In genomic region chr5:96803091-96803490, GRCm38 (mm10) we compare ENCODE assay signal across 12 mouse cellular contexts. TPM values are rescaled to one million over a fixed set of nuclear protein-coding genes. Genes with fewer than 3 reads are reported as not detected.
DNase-seq lines count a peak whose midpoint lies in the region; ATAC-seq and TF ChIP-seq lines count a peak whose summit lies in the region.
"Had no signal": no experiment of that assay in that cellular context is flagged by ENCODE, and none has a peak within 500 bp of the region (broad histone marks: within the 10 kb centered on the region; RNA-seq: fewer than 3 reads in every experiment).

No protein-coding gene starts in this region.

- 32% methylated on average over 3 of the region's 3 CpGs for WGBS in limb, embryonic 13.5 days
- WGBS in limb, embryonic 10.5 days = 53% methylated on average over 3 of the region's 3 CpGs
- WGBS in hindbrain, embryonic 12.5 days = 51% methylated on average over 3 of the region's 3 CpGs
- WGBS in hindbrain, embryonic 14.5 days = 72% methylated on average over 3 of the region's 3 CpGs

- H3K36me3 ChIP-seq in limb, embryonic 13.5 days = no peaks in the 10 kb centered on the region
- H3K36me3 ChIP-seq in limb, embryonic 10.5 days = no peaks in the 10 kb centered on the region
- peaks cover 18% of the 10 kb centered on the region for H3K36me3 ChIP-seq in myocyte (ENCODE audit: control insufficient read depth, insufficient read depth)
- no peaks in the 10 kb centered on the region for H3K36me3 ChIP-seq in hindbrain, embryonic 12.5 days
- no peaks in the 10 kb centered on the region for H3K36me3 ChIP-seq in hindbrain, embryonic 14.5 days (replicated peaks; ENCODE audit: control insufficient read depth, insufficient read depth)

- H3K9me3 ChIP-seq in limb, embryonic 13.5 days = no peaks in the 10 kb centered on the region
- no peaks in the 10 kb centered on the region for H3K9me3 ChIP-seq in limb, embryonic 10.5 days (replicated peaks)
- H3K9me3 ChIP-seq in hindbrain, embryonic 12.5 days (replicated peaks) = no peaks in the 10 kb centered on the region
- no peaks in the 10 kb centered on the region for H3K9me3 ChIP-seq in hindbrain, embryonic 14.5 days (ENCODE audit: control insufficient read depth, low read length)

- no peak overlapping the region for H3K27ac ChIP-seq in limb, embryonic 13.5 days
- H3K27ac ChIP-seq in limb, embryonic 10.5 days = no peak overlapping the region
- H3K27ac ChIP-seq in hindbrain, embryonic 12.5 days = no peak overlapping the region
- no peak overlapping the region for H3K27ac ChIP-seq in hindbrain, embryonic 14.5 days
- H3K27ac ChIP-seq: left cerebral cortex, adult 2 months had no signal

- no peak overlapping the region for H3K4me2 ChIP-seq in limb, embryonic 13.5 days (replicated peaks)
- H3K4me2 ChIP-seq in myocyte (ENCODE audit: low read depth) = peak overlapping the region; percentile 78
- H3K4me2 ChIP-seq in hindbrain, embryonic 12.5 days (replicated peaks) = no peak overlapping the region
- no peak overlapping the region for H3K4me2 ChIP-seq in hindbrain, embryonic 14.5 days (replicated peaks)

- no peaks in the 10 kb centered on the region for H3K27me3 ChIP-seq in limb, embryonic 13.5 days
- H3K27me3 ChIP-seq in limb, embryonic 10.5 days (ENCODE audit: low read depth, poor library complexity, severe bottlenecking) = no peaks in the 10 kb centered on the region
- no peaks in the 10 kb centered on the region for H3K27me3 ChIP-seq in myocyte (ENCODE audit: control insufficient read depth, insufficient read depth, insufficient read length)
- H3K27me3 ChIP-seq in hindbrain, embryonic 12.5 days = no peaks in the 10 kb centered on the region
- no peaks in the 10 kb centered on the region for H3K27me3 ChIP-seq in hindbrain, embryonic 14.5 days (ENCODE audit: control insufficient read depth, insufficient read depth, low read length)

- H3ac ChIP-seq in myocyte (ENCODE audit: control insufficient read depth, insufficient read length) = no peak overlapping the region

- no peak for TF ChIP-seq POLR2A in myocyte (IDR thresholded peaks at IDR 0.05; ENCODE audit: insufficient read length, low read depth)

- H3K4me1 ChIP-seq in limb, embryonic 13.5 days = peaks cover 21% of the 10 kb centered on the region
- H3K4me1 ChIP-seq in limb, embryonic 10.5 days = peaks cover 30% of the 10 kb centered on the region
- H3K4me1 ChIP-seq in hindbrain, embryonic 12.5 days = no peaks in the 10 kb centered on the region
- no peaks in the 10 kb centered on the region for H3K4me1 ChIP-seq in hindbrain, embryonic 14.5 days (replicated peaks; ENCODE audit: control insufficient read depth, insufficient read depth, low read length)

- H3K4me3 ChIP-seq in limb, embryonic 13.5 days = no peak overlapping the region
- no peak overlapping the region for H3K4me3 ChIP-seq in limb, embryonic 10.5 days
- no peak overlapping the region for H3K4me3 ChIP-seq in myocyte
- no peak overlapping the region for H3K4me3 ChIP-seq in hindbrain, embryonic 12.5 days
- no peak overlapping the region for H3K4me3 ChIP-seq in hindbrain, embryonic 14.5 days (replicated peaks; ENCODE audit: low read length)
- H3K4me3 ChIP-seq: left cerebral cortex, adult 2 months had no signal

- ATAC-seq in limb, embryonic 13.5 days (ENCODE audit: low FRiP score, low read depth) = 0 out of 2 replicates have a peak, but pooled peaks have one; percentile 10
- no peak for ATAC-seq in hindbrain, embryonic 12.5 days (ENCODE audit: low FRiP score)
- ATAC-seq in hindbrain, embryonic 14.5 days (ENCODE audit: low FRiP score) = no peak
- ATAC-seq: forebrain, postnatal 0 days had no signal

- no peak overlapping the region for H3K9ac ChIP-seq in limb, embryonic 13.5 days
- no peak overlapping the region for H3K9ac ChIP-seq in hindbrain, embryonic 12.5 days
- no peak overlapping the region for H3K9ac ChIP-seq in hindbrain, embryonic 14.5 days
- H3K9ac ChIP-seq: forebrain, postnatal 0 days had no signal

- no peak for DNase-seq in limb, embryonic 10.5 days (ENCODE audit: low spot score)
- peak; percentile 54 to 60 for DNase-seq in gastrocnemius, adult 8-10 months (ENCODE audit: low spot score in 2 of 2)
- DNase-seq in heart, postnatal 4 days = peak; percentile 68
- DNase-seq in hindbrain, embryonic 14.5 days (ENCODE audit: low spot score) = no peak
- DNase-seq in thymus, adult 18-20 months = no peak
- DNase-seq: cerebellum, postnatal 14 days; forebrain, postnatal 0 days; right cerebral cortex, postnatal 14 days had no signal

- peaks cover 16% of the 10 kb centered on the region for H3K79me2 ChIP-seq in myocyte (ENCODE audit: control insufficient read depth, insufficient read depth)

TF ChIP-seq in myocyte, 11 proteins besides CTCF, POLR2A, EP300 and RAD21:
- no peak for TF ChIP-seq MAX (IDR thresholded peaks at IDR 0.05; ENCODE audit: low read depth)
- TF ChIP-seq POLR2AphosphoS2 (IDR thresholded peaks at IDR 0.05; ENCODE audit: insufficient read length, low read depth) = no peak
- TF ChIP-seq USF1 (IDR thresholded peaks at IDR 0.05; ENCODE audit: low read depth) = no peak

RNA-seq across cellular contexts. Expression of gene Anxa3, which starts 10.0 kb away (rescaled TPM):
- polyA plus RNA-seq in limb, embryonic 13.5 days (2015; fragmentation: Nextera tagmentation; extraction: Ambion mirVana) = 39.3 TPM in 2 replicates
- polyA plus RNA-seq in limb, embryonic 10.5 days (2016; fragmentation: Nextera tagmentation; extraction: Ambion mirVana) = 19.0 and 21.6 TPM in 2 replicates
- total RNA-seq in gastrocnemius, adult 8-10 months (2022) = 10 to 100 TPM in 2 of 4 experiments, 1 to 10 TPM in 2; 6.2 to 12.2 (median 10.0) TPM
- total RNA-seq in heart, postnatal 4 days (2021) = 10 to 100 TPM; 43.7 to 49.1 TPM
- 93.3 TPM for polyA plus RNA-seq in myocyte (2012; fragmentation: generic; extraction: Trizol)
- polyA plus RNA-seq in hindbrain, embryonic 12.5 days (2016; fragmentation: Nextera tagmentation; extraction: Ambion mirVana) = 37.3 and 45.7 TPM in 2 replicates
- polyA plus RNA-seq in hindbrain, embryonic 14.5 days (2014; fragmentation: Nextera tagmentation; extraction: Ambion mirVana) = 19.8 and 26.5 TPM in 2 replicates

Comparison
In these comparisons a context has a peak if more than half of its experiments do, and no peak if none do; other contexts are left out.
1. DNase-seq: peak in gastrocnemius, adult 8-10 months (2 of 2) and heart, postnatal 4 days (single experiment); none in limb, embryonic 10.5 days (single experiment), hindbrain, embryonic 14.5 days (single experiment) and thymus, adult 18-20 months (0 of 2).